Mouse (Mus musculus): ENCODE data around the gene Asic2.
A peak's percentile ranks its signal among the peaks of the same experiment; 100 is the strongest.

The Asic2 gene

DNA sequence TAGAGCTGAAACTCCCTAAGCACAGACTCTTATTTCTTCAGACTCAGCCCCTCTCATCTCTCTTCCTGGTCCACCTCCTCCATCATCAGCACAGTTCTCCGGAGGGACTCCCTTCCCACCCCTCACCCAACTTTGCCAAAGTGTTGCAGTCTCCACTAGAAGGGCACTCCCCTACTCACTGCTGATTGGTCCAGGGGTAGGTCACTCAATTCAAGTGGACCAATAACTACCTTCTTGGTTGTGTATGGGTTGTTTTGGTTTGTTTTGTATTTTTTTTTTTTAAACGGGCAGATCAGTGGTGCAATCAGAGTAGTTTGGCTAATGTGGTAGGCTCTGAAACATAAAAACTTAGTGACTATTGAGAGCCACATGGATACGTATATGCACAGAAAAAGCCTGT is 1002.2 kb downstream of the Asic2 start:
- no peak for DNase-seq

DNA sequence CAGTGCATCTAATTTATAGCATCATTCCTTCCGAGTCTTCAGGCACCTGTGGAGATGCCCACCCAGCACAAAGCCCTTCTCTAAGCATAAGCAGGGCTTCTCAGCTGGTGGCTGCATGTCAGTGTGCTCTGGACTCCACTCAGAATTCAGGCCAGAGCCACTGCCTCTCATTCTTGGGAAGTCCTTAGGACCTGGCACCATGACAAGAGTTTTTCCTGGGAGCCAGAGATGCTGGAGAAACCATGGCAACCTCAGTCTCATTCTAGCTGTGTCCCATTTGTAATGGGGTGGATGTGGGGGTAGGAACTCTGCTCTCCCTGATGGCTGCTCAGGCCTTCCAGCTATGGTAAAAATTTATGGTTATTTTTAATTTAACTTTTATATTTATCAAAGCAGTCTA is 1006.9 kb downstream of the Asic2 start:
- no peak for DNase-seq

DNA sequence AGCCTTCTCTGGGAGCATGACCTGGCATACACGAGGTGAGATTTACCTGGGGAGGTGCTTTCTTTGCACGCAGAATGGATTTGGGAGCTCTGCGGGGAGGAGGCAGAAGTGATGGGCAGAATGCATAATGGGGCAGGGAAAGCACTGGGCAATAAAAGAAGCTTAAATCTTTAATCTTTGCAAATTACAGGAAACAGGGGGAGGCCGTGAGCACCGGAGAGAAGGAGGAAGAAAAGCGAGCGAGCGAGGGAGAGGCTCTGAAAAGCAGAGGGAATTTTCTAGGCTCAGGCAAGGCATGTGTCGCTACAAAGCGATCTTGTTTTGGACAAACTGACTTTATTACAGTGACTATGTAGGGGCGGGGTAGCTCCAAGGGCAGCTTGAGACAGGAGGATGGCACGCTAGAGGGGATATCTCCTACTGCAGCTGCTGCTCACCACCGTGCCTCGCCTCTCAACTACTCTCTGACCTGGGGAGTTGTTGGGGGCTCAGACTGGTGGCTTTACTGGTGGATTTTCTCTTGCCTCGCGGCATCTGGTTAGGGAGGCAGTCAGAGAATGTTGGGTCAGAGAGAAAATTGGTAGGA is 1010.1 kb downstream of the Asic2 start:
- DNase-seq: no peak

DNA sequence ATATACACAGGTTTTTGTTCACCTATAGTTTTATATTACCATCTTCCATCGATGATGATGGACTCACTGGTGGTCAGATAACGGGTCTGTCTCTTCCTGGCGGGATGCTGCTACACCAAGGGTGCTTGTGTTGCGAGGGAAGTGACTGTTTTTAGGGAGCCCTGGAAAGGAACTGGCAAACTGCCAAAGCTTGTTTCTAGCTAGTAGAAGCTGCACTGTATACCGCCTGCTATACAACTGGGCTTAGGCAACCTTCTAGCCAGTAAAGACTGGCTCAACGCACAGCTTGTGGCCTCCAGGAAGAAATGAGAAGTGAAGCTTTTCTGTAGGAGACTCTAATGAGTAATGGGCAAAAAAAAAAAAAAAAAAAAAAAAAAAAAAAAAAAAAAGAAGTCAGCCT is 1012.3 kb downstream of the Asic2 start:
- DNase-seq: no peak

DNA sequence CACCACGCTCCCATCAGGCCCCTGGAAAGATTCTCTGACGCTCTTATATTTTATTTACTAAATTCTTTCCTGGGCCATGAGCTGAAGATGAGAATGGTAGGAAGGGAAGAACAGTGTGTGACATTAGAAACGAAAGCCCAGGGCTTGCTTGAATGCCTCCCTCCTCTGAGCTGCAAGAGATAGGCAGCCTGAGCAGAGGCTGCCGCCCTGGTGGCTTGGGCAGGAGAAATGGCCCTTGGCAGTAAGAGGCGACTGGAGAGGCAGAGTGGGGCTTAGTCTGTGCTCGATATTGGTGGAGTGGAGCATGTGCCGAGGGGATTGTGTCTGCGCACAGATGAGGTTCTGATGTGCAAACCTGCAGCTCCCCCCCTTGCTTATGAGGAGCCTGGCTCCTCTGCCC is 1014.1 kb downstream of the Asic2 start:
- DNase-seq: no peak

DNA sequence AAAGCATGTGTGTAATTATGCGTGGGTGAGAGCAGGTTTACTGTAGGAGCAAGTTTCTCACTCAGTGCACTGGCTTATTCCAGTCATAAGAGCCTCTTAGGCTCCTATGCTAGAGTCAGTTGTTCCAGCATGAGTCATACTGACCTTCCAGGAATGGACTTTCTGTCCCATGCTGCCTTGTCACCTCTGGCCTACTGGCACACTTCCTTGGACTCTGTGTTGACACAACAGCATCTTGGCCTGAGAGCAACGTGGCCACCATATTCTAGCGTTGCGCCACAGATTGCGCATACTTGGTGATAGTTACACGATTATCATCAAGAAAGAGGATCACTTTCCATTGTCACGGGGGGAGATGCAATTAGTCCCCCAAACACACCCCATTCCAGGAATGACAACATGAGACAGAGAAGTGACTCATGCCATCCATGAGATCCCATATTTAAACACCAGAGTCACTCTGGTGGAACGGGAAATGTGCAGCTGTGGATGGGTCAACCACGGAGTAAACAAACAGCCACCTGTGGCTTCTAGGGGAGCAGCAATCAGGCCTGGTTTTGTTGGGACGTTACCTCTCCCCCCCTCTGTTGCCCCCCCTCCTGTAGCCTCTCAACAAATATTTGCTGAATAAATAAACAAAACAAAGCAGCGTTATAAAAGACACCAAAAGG is 1019.1 kb downstream of the Asic2 start:
- no peak for DNase-seq

DNA sequence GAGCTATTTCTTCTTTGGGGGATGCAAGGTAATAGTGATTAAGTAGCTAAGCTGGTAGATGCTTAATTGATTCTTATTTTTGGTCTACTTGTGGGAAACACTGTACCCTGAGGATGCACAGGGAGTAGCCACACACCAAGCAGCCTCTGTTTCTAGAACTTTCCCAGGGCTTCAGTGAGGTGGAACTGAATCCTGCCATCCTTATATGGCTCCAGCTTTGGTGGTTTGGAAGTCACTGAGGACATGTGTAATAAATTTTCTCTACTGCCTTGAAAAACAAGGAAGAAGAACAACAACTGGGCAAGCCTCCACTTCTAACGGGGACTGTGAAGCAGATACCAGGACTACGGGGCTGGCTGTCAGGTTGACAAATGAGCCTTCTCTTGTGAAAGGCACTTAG is 1020.2 kb downstream of the Asic2 start:
- no peak for DNase-seq

DNA sequence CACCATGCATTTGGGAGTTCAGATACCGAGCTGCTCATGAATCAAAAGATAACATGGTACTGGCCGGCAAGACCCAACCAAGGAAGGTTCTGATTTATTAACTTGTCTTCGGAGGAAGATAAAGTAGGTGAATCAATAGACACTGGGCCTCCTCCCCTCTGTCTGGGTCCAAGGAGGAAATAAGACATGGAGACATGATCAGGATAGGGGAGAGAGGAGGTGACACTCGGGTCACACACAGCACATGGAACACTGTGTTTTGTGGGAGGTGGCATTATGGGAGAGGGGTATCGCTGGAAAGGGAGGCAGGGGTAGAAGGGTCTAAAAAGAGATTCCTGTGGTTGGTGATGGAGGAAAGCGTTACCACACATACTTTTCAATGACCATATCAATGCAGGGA is 1022.1 kb downstream of the Asic2 start:
- DNase-seq: no peak

DNA sequence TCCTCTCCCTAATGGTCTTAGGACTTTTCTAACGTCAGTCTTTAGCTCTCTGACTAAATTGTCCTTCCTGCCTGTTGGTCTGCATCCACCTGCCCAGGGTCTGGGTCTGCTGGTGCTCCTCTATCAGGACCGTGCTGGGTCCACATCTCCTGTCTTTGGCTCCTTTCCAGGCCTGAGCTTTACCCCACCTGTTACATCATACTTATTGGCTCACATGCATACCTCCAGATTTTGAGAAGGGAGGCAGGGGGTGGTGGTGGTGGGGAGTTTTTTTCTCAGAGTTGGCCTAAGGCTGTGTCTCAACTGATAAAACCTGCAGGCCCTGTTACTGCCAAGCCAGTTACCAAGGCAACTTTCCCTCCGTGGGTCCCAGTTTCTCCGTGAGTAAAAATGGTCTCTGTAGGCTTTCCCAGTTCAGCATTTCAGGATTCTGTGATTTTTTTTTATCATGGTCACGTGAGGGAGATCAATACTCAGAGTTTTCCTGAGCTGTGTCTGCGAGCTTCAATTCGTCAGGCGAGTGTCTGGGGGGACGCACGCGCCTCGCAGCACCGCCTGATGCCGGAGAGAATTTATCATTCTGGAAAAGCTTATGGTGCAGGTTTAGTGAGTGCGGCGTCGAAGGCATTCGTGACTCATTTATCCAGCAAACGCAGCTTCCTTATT is 1044.8 kb downstream of the Asic2 start:
- DNase-seq: no peak

DNA sequence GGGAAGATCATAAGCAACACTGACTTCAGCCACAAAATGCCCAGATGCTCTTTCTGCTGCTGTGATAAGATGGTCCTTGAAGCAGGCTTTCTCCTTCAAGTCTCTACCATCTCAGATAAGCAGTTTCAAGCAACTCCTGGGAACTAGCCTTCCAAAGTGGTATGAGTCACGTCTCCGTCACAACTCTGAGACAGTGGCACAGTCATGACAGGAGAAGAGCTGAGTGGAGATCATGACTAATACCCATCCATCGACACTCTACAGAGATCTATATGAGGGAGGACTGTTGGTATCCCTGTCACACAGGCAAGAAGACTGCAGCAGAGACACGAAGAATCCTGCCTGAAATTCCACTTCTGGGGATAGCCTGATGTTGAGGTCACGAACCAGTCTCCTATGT is 1049.9 kb downstream of the Asic2 start:
- DNase-seq: no peak

DNA sequence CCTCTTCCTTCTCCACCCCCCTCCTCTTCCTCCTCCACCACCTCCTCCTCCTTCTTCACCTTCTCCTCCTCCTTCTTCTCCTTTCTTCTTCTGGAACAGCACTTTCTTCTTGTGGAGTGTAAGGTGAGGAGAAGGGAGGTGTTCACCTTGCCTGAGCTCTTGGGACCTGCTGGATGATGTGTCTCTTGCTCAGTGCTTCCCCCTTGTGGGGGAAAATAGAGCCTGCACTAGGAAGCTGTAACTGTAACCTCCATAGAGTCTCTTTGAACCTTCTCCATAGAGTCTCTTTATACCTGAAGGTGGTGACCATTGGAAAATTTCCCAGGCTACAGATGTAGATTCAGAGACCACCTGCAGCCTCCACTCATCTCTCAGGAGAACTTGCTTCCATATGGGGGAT is 1050.6 kb downstream of the Asic2 start:
- DNase-seq: peak; percentile 11 to 25

DNA sequence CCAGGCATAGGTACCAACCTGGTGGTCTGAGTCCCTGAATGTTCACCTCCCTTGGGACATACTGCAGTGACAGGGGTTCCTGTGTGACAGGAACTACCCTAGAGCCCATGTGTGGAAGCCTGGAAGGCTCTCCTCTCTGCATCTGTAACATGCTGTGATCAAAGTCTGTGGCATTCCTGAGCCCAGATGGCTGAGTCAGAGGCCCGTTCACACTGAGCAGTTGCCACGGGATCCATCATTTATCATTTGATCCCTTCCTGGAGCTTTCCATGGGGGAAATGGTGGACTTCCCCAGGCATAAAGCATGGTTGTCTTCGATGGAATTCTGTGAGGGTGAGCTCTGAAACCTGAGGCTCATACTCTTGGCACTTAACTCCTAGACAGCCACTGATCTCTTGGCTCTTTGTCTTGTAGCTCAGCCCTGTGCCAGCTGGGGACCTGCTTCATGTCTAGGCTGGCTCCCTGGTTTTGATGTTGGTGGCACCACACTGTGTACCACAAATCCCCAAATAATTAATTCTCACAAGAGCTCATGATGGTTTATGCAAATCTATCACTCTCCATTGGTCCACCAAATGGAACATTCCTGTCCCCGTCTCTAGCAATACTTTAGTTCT is 1054.7 kb downstream of the Asic2 start:
- no peak for DNase-seq

DNA sequence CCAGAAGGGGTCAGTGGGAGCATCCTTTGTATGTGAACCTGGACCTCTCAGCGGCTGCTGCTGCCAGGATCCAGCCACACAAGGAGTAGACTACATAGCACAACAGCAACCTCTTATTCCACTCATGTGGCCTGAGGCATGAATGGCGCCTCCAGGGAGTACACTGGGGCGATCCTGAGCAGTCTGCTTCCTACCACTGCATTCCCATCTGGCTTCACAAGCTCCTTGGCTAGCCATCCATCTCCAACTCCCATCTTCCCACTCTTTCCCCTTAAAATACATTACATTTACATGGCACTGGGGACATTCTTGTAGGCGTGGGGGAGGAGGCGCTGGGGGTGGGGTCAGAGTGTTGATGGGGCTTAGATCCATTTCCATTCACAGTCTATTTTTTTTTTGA is 1055.5 kb downstream of the Asic2 start:
- no peak for DNase-seq

DNA sequence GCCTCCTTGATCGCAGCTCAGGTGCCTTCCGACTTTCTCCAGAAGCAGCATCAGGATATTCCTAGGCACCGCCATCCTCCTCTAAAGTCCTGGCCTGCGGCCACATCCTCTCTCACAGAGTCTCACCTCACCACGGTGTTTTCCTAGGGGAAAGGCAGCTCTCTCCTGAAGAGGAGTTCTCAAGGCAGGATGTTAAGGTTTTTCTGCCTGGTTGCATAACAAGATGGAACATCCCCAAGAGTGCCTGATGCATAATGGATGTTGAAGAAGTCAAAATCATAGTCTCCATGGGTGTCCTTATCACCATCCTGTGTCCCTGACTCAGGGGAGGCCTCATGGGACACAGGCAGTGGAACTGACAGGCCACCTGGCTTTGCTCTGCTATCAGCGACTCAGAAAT is 1060.4 kb downstream of the Asic2 start:
- DNase-seq: no peak

DNA sequence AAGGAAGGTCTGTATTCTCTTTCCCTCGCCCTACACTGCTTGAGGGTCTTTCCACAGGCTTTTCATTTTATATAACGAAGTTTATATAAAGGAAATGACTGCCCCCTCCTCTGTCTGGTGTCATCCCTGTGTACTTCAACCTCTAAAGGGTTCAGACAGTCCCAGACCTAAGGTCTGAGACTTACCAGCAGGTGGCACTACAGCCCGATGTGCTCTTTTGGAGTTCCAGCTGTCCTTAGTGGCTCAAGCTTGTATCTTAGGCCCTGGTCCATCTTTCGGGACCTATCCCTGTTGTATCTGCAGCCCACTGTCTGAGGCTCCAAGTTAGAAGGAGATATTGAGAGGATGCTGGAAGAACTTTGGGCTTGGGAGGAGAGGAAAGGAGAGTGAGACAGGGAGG is 1061.8 kb downstream of the Asic2 start:
- peak; percentile 35 to 44 for DNase-seq

DNA sequence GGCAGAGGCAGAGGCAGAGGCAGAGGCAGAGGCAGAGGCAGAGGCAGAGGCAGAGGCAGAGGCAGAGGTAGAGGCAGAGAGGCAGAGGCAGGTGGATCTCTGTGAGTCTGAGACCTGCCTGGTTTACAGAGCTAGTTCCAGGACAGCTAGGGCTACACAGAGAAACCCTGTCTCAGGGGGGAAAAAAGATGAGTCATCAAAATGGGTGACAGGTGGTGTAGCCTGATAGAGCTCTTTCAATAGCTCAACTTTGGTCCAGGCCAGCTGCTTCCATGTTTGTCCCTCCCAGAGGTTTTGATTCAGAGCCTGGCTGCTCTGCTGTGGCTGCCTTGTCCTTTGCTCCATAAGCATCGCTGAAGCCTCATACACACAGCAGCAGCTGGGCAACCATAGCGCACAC is 1063.7 kb downstream of the Asic2 start:
- DNase-seq: no peak

DNA sequence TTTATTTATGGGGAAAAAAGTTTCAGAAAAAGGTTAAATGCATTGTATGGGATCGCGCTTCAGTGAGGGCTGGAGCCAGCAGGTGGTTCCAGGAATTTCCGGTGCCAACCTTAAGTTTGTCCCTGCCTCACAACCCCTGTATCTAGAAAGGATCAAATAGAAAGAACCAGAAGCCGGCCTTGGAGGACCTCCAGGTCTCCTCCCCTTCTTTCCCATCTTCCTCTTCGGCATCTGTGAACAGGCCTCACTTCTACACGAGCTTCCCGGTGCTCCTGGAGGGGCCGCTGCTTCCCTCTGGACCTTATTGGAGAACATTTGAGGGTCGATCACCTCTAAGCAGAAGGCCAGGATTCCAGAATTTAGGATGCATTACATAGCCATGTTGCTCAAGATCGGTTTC is 1064.8 kb downstream of the Asic2 start:
- DNase-seq: no peak

DNA sequence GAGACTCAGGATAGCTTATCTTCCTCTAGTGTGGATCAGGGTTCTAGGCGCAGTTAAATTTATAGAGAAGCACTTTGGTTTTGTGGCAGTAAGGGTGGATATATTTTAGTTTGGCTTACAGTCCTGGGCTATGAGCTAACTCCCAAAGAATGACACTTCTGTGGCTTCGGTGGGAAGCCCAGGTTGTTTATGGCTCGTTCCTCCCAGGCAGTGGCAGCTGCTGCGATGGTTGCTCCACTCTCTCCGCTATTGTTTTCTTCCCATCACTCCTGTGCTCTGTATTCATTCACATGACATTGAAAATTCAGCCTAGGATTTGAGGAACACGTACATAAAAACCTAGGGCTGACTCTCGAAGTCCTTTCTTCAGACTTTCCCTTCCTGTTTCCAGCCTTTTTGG is 1065.6 kb downstream of the Asic2 start:
- DNase-seq: no peak

DNA sequence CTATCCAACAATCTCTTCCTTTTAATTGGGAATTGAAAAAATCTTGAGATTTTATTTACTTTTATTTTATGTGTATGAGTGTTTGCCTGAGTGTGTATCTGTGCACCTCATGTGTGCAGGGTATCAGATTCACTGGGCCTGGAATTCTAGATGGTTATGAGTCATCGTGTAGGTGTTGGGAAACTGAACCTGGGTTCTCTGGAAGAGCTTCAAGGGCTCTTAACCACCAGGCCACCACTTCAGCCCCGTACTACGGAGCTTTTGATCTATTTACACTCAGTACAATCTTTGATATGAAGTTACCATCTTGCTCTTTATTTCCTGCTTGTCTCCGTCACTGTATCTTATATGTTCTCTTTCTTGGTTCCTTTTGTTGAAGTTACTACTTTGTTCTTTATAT is 1067.7 kb downstream of the Asic2 start:
- no peak for DNase-seq

DNA sequence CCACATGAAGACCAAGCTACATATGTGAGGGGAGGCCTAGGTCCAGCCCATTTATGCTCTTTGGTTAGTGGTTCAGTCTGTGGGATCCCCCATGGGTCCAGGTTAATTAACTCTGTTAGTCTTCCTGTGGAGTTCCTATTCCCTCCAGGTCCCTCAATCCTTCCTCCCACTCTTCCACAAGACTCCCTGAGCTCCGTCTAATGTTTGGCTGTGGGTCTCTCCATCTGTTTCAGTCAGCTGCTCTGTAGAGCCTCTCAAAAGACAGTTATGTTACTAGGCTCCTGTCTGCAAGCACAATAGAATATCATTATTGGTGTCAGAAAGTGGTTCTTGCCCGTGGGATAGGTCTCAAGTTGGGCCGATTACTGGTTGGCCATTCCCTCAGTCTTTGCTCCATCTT is 1072.4 kb downstream of the Asic2 start:
- no peak for DNase-seq

DNA sequence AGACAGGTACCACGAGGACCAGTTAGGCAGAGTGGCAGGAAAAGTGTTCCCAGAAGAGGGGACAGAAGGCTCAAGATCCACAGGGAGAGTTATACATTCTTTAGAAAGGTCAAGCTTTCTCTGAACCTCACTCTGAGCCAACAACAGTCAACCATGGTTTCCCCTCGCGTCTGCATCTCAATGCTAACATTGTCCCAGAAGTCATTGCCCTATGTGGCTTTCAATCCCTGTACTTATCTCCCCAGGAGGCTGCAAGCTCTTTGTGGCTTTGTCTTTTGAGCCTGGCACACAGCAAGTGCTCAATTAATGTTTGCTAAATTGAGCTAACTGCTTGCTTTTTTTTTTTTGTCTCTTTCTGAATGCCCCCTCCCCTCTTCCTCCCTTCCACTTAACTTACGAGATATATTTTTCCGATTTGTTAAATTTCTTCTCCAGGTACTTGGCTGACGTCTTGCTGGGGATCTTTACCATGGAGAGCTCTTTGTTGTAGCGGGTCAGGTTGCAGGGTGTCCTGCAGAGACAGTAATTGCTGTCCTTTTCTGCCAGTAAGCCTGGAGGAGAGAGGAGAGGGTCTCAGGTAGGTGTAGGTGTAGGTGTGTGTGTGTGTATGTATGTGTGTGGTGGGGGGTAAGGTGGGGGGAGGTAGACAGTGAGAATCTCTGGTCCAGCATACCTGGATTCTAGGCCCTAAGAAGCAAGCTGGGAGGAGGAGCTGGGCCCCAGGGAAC is 1078.8 kb downstream of the Asic2 start:
- no peak for DNase-seq

DNA sequence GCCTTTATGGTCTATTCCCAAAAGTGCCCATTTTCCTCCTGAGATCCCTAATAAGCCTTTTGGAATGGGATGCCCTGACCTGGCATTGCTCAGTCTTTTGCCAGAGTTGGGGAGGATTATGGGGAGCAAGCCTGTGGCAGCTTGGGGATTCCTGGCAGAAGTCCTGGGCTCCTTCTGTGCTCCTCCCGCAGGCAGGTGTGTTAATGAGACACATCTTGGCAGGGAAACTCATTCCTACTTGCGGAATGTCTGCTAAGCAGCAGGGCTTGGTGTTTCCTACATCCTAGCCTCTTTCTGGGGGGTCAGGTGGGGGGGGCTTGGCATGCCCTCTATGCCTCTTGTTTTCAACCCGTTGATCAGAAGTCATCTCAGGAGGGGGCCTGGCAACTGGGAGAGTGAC is 1081.2 kb downstream of the Asic2 start:
- no peak for DNase-seq

DNA sequence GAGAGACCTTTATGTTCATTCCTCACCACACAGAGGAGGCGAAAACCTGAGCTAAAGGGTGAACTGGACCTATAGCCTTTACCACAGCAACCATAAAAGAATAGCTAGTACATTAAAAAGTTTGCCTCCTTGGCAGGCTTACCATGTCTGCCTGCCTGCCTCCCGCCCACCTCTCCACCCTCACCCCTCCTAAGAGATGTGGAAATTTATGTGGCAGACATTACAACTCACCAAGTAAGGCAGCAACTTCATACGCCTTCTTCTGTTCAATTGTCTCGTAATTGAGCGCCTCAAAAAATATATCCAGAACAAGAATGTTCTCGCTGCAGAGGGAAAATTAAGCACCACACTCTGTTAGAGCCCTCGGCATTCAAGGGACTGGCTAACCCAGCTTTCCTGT is 1081.9 kb downstream of the Asic2 start:
- DNase-seq: no peak
